Mouse (Mus musculus) mammary gland, adult 2 months (tissue): ENCODE data around the gene Itga1. TPM values are rescaled to one million over a fixed set of nuclear protein-coding genes. Genes with fewer than 3 reads are reported as not detected.

Experiments used
- polyA plus RNA-seq: library from polyadenylated mRNA; depleted of rRNA; stranded (reverse); fragments of >200 nt; gene quantifications from 2 replicates; pipeline ENCODE4 v1.2.3, GENCODE M21; 2012; ENCODE audit warnings: low replicate concordance; rRNA removed

The Itga1 gene
- 5.4 and 9.3 TPM in 2 replicates for polyA plus RNA-seq

GRCm38 (mm10) chr13:115101355-115102191, at the start of gene Itga1, which contains the start of gene Gm49395:
Itga1 (minus strand) TSS chr13:115101964.
Gm49395 (minus strand) TSS chr13:115101921.

DNA sequence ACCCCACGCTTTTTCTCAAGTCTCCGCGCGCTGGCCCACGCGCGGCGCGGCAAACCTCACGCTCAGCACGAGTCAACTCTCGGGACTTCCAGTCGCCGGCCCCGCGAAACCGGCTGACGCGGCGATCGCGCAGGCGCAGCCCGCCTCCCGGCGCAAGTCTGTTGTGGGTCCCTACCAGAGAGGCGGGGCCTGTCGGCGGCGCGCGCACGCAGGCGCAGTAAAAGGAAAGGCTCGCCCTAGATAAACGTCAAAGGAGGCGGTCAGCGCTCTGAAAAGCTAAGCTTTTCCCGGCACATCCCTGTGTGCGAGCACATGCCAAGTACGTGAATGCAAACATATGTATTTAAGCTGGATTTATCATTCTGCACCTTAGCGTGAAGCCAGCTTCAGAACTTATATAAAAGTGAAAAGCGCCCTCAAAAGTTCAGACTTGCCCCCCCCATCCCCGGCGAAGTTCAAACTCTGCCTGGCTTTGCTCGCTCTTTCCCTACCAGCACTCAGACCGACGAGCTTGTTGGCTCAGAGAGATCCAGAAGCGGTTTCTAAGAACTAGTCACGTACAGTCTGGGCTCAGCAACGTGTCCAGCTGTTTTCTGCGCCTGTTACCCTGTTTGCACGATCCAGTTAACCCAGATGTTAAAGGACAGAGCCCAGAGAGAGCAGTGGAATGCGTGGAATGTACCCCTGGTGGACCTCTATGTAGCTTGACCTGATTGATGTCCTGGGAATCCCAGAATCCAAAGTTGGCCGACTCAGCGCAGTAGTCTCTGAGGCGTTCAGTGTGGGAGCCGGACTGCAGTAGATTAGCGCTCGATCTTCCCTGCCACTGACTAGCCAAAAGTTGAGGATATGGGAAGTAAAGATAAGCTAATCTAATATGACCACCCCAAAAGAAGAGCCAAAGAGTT, 11.4 kb downstream of the Itga1 start, which contains the start of gene Pelo:
Gene Pelo (minus strand): TSS at position 118 of the 908 bp plus-strand sequence.

GRCm38 (mm10) chr13:114931775-114932294, 169.9 kb downstream of the Itga1 start, which contains the start of gene Itga2:
Itga2 (minus strand) TSS chr13:114932100.

Other genes starting within 250 kb of the Itga1 start
- gene Itga2, start 169.9 kb downstream of the Itga1 start, polyA plus RNA-seq = 0.53 and 1.2 TPM in 2 replicates
- gene Pelo, start 11.8 kb downstream of the Itga1 start, polyA plus RNA-seq = 14.8 and 19.9 TPM in 2 replicates
- 2.9 and 10.9 TPM in 2 replicates for gene Gm49395, start within 50 bp of the Itga1 start, polyA plus RNA-seq